8 mouse cellular contexts compared by ENCODE assay signal in genomic region chr12:70974441-70975266, GRCm38 (mm10). TPM values are rescaled to one million over a fixed set of nuclear protein-coding genes. Genes with fewer than 3 reads are reported as not detected.
DNase-seq lines count a peak whose midpoint lies in the region; ATAC-seq and TF ChIP-seq lines count a peak whose summit lies in the region.

Gene Psma3 (plus strand): TSS chr12:70974621.

- H3K27me3 ChIP-seq in MEL (ENCODE audit: control insufficient read depth in 1 of 2, insufficient read depth in 2 of 2, low read length in 2 of 2), result no peaks in the 10 kb centered on the region
- no peaks in the 10 kb centered on the region for H3K27me3 ChIP-seq in cerebellum, adult 2 months (ENCODE audit: control insufficient read depth, insufficient read depth, low read length)
- H3K27me3 ChIP-seq in forebrain, postnatal 0 days (ENCODE audit: insufficient read depth, low read length), result no peaks in the 10 kb centered on the region
- H3K27me3 ChIP-seq in lung, embryonic 15.5 days, result no peaks in the 10 kb centered on the region

- no peak for TF ChIP-seq CTCF in MEL (IDR thresholded peaks at IDR 0.05 in 2 of 3, conservative IDR thresholded peaks at IDR 0.05 in 1 of 3; ENCODE audit: control insufficient read depth in 1 of 3, insufficient read depth in 1 of 3, low read depth in 2 of 3, low read length in 3 of 3, poor library complexity in 1 of 3, severe bottlenecking in 1 of 3)
- no peak for TF ChIP-seq CTCF in cerebellum, adult 2 months (IDR thresholded peaks at IDR 0.05; ENCODE audit: borderline replicate concordance, insufficient read depth, low read depth, low read length)
- TF ChIP-seq CTCF in forebrain, postnatal 0 days (IDR thresholded peaks at IDR 0.05; ENCODE audit: low read depth), result peak; percentile 37

- TF ChIP-seq EP300 in MEL (IDR thresholded peaks at IDR 0.05; ENCODE audit: low read depth in 1 of 2, low read length in 2 of 2), result no peak; a peak in 1 of 4 replicates

- WGBS in cerebellum, adult 2 months, result under 1% methylated on average over 71 of the region's 71 CpGs
- under 1% methylated on average over 71 of the region's 71 CpGs for WGBS in forebrain, postnatal 0 days
- WGBS in lung, embryonic 15.5 days, result under 1% methylated on average over 59 of the region's 71 CpGs

- H3K4me3 ChIP-seq in MEL (ENCODE audit: control insufficient read depth in 1 of 2, insufficient read depth in 1 of 2, low read depth in 2 of 2, low read length in 2 of 2), result peak within 1 kb of the TSS; percentile 96 to 99
- H3K4me3 ChIP-seq in cerebellum, adult 2 months (replicated peaks; ENCODE audit: insufficient read depth, low read depth, low read length), result peak within 1 kb of the TSS; percentile 61
- peak within 1 kb of the TSS; percentile 99 for H3K4me3 ChIP-seq in forebrain, postnatal 0 days (ENCODE audit: low read depth, low read length)
- peak within 1 kb of the TSS; percentile 83 for H3K4me3 ChIP-seq in lung, embryonic 15.5 days

- ATAC-seq in forebrain, postnatal 0 days, result peak; percentile 99
- ATAC-seq in lung, embryonic 15.5 days (ENCODE audit: borderline replicate concordance, extremely low read depth, low FRiP score, low TSS enrichment), result peak; percentile 99

- H3K9me3 ChIP-seq in MEL (replicated peaks; ENCODE audit: insufficient read depth, low read length), result no peaks in the 10 kb centered on the region
- no peaks in the 10 kb centered on the region for H3K9me3 ChIP-seq in forebrain, postnatal 0 days (ENCODE audit: low read length)
- no peaks in the 10 kb centered on the region for H3K9me3 ChIP-seq in lung, embryonic 15.5 days

- H3K9ac ChIP-seq in MEL (ENCODE audit: control insufficient read depth, low read depth, low read length, poor library complexity, severe bottlenecking), result peak within 1 kb of the TSS; percentile 97
- H3K9ac ChIP-seq in forebrain, postnatal 0 days, result peak within 1 kb of the TSS; percentile 99
- peak within 1 kb of the TSS; percentile 84 for H3K9ac ChIP-seq in lung, embryonic 15.5 days

- peaks cover 48% of the 10 kb centered on the region for H3K79me2 ChIP-seq in MEL (ENCODE audit: control insufficient read depth, insufficient read depth, low read length, poor library complexity)

- TF ChIP-seq POLR2A in MEL (IDR thresholded peaks at IDR 0.05; ENCODE audit: control insufficient read depth in 1 of 2, insufficient read depth in 1 of 2, low read depth in 1 of 2, low read length in 2 of 2, poor library complexity in 1 of 2), result peak; percentile 77 to 95
- TF ChIP-seq POLR2A in cerebellum, adult 2 months (IDR thresholded peaks at IDR 0.05; ENCODE audit: borderline replicate concordance, insufficient read depth, low read length), result peak; percentile 87

- H3K36me3 ChIP-seq in MEL (ENCODE audit: control insufficient read depth in 1 of 2, insufficient read depth in 2 of 2, low read length in 2 of 2), result peaks cover 15 to 18% of the 10 kb centered on the region in 2 experiments
- peaks cover 10% of the 10 kb centered on the region for H3K36me3 ChIP-seq in forebrain, postnatal 0 days (ENCODE audit: insufficient read depth)
- H3K36me3 ChIP-seq in lung, embryonic 15.5 days, result peaks cover 13% of the 10 kb centered on the region

- peak; percentile 97 for DNase-seq in MEL (ENCODE audit: low read depth, low spot score)
- peak; percentile 92 to 94 for DNase-seq in cerebellum, adult 2 months
- DNase-seq in forebrain, postnatal 0 days, result peak; percentile 97
- DNase-seq in heart, postnatal 4 days, result peak; percentile 90
- peak; percentile 88 to 90 for DNase-seq in layer of hippocampus, adult 8-10 months (ENCODE audit: low spot score in 2 of 2)
- DNase-seq in ovary, adult 18-20 months (ENCODE audit: low spot score), result peak; percentile 89
- DNase-seq in thymus, postnatal 0 days (ENCODE audit: low spot score), result peak; percentile 97

- peak within 1 kb of the TSS; percentile 80 for H3K27ac ChIP-seq in MEL (ENCODE audit: control insufficient read depth, low read depth, low read length)
- H3K27ac ChIP-seq in cerebellum, adult 2 months (ENCODE audit: insufficient read depth, low read length), result peak within 1 kb of the TSS; percentile 85
- peak within 1 kb of the TSS; percentile 97 for H3K27ac ChIP-seq in forebrain, postnatal 0 days (ENCODE audit: low read depth, low read length)
- peak within 1 kb of the TSS; percentile 97 for H3K27ac ChIP-seq in lung, embryonic 15.5 days

- peak within 1 kb of the TSS; percentile 69 for H3K4me2 ChIP-seq in forebrain, postnatal 0 days (ENCODE audit: low read depth)
- peak within 1 kb of the TSS; percentile 64 for H3K4me2 ChIP-seq in lung, embryonic 15.5 days

- TF ChIP-seq RAD21 in MEL (IDR thresholded peaks at IDR 0.05; ENCODE audit: low read depth, low read length), result no peak

- H3K4me1 ChIP-seq in MEL (ENCODE audit: control insufficient read depth in 1 of 2, insufficient read depth in 2 of 2, low read length in 2 of 2), result peaks cover 0 to 12% of the 10 kb centered on the region in 2 experiments; a peak in 3 of 4 replicates
- H3K4me1 ChIP-seq in cerebellum, adult 2 months (ENCODE audit: control insufficient read depth, insufficient read depth, low read length), result no peaks in the 10 kb centered on the region
- H3K4me1 ChIP-seq in forebrain, postnatal 0 days (ENCODE audit: insufficient read depth), result peaks cover 6% of the 10 kb centered on the region; the same call in 1 of the 2 replicates
- H3K4me1 ChIP-seq in lung, embryonic 15.5 days, result peaks cover 16% of the 10 kb centered on the region

TF ChIP-seq in MEL, 35 proteins besides CTCF, POLR2A, EP300 and RAD21 (continues in another document):
- TF ChIP-seq ZC3H11A (IDR thresholded peaks at IDR 0.05; ENCODE audit: low read depth, low read length) (no peak), TAL1 (IDR thresholded peaks at IDR 0.05; ENCODE audit: low read length) (no peak), SIN3A (IDR thresholded peaks at IDR 0.05; ENCODE audit: low read length) (peak; percentile 77; the same call in 1 of the 2 replicates), ZKSCAN1 (IDR thresholded peaks at IDR 0.05; ENCODE audit: low read depth, low read length) (no peak), NRF1 (IDR thresholded peaks at IDR 0.05; ENCODE audit: insufficient read depth, low read depth, low read length, poor library complexity, severe bottlenecking) (peak; percentile 72), GATA1 (IDR thresholded peaks at IDR 0.05; ENCODE audit: low read depth, low read length) (no peak), MEF2A (IDR thresholded peaks at IDR 0.05; ENCODE audit: extremely low read depth, insufficient replicate concordance, low read depth, low read length, poor library complexity, severe bottlenecking) (no peak), MAX (IDR thresholded peaks at IDR 0.05; ENCODE audit: low read length) (no peak; the same call in none of the 2 replicates), HCFC1 (IDR thresholded peaks at IDR 0.05; ENCODE audit: low read depth, low read length) (peak; percentile 86), TCF12 (IDR thresholded peaks at IDR 0.05; ENCODE audit: low read depth, low read length) (peak; percentile 39; the same call in 1 of the 2 replicates), POLR2AphosphoS2 (IDR thresholded peaks at IDR 0.05; ENCODE audit: low read length) (peak; percentile 69; the same call in 1 of the 2 replicates), CHD1 (IDR thresholded peaks at IDR 0.05; ENCODE audit: low read depth, low read length) (0 out of 2 replicates have a peak, but pooled peaks have one; percentile 80), MAFK (IDR thresholded peaks at IDR 0.05; ENCODE audit: borderline replicate concordance, low read depth, low read length) (no peak), ZNF384 (IDR thresholded peaks at IDR 0.05; ENCODE audit: low read depth, low read length) (peak; percentile 99), ELF1 (IDR thresholded peaks at IDR 0.05; ENCODE audit: low read depth, low read length) (peak; percentile 24; the same call in 1 of the 2 replicates), KAT2A (conservative IDR thresholded peaks at IDR 0.05; ENCODE audit: low read depth, low read length) (no peak; the same call in 1 of the 2 replicates), MYB (IDR thresholded peaks at IDR 0.05; ENCODE audit: low read depth, low read length) (no peak), USF2 (IDR thresholded peaks at IDR 0.05; ENCODE audit: borderline replicate concordance in 1 of 2, insufficient read depth in 1 of 2, low read depth in 1 of 2, low read length in 2 of 2) (no peak), TBP (IDR thresholded peaks at IDR 0.05; ENCODE audit: low read depth, low read length) (peak; percentile 54; the same call in 1 of the 2 replicates), MYC (IDR thresholded peaks at IDR 0.05; ENCODE audit: low read depth, low read length) (peak; percentile 69; the same call in 1 of the 2 replicates), UBTF (IDR thresholded peaks at IDR 0.05; ENCODE audit: borderline replicate concordance, insufficient read depth, low read depth, low read length) (no peak), ETS1 (IDR thresholded peaks at IDR 0.05; ENCODE audit: low read depth, low read length) (no peak), ZMIZ1 (IDR thresholded peaks at IDR 0.05; ENCODE audit: low read depth, low read length) (peak; percentile 78), NELFE (IDR thresholded peaks at IDR 0.05; ENCODE audit: low read depth, low read length) (peak; percentile 82), E2F4 (IDR thresholded peaks at IDR 0.05; ENCODE audit: borderline replicate concordance, low read depth, low read length) (no peak), BHLHE40 (IDR thresholded peaks at IDR 0.05; ENCODE audit: borderline replicate concordance, low read depth, low read length) (no peak), GABPA (IDR thresholded peaks at IDR 0.05; ENCODE audit: low read depth, low read length) (no peak), JUND (IDR thresholded peaks at IDR 0.05; ENCODE audit: low read depth, low read length) (no peak), SMC3 (IDR thresholded peaks at IDR 0.05; ENCODE audit: low read depth, low read length) (no peak), MXI1 (IDR thresholded peaks at IDR 0.05; ENCODE audit: low read depth, low read length) (peak; percentile 57), USF1 (IDR thresholded peaks at IDR 0.05; ENCODE audit: low read depth, low read length) (no peak)

RNA-seq across cellular contexts. Expression of gene Psma3, which starts in this region (rescaled TPM):
- total RNA-seq in MEL (2012; rRNA removed), result 304 and 348 TPM in 2 replicates
- polyA plus RNA-seq in MEL (2012; ENCODE audit: insufficient read depth in 1 of 2, insufficient read length in 2 of 2, low read depth in 1 of 2, low replicate concordance in 2 of 2, missing spikeins in 1 of 2), result 100 to 1,000 TPM in 1 of 2 experiments, not detected in 1; 295 TPM
- 177 and 184 TPM in 2 replicates for polyA plus RNA-seq in cerebellum, adult 2 months (2012; rRNA removed)
- total RNA-seq in forebrain, postnatal 0 days (2014; rRNA removed), result 207 and 225 TPM in 2 replicates
- polyA plus RNA-seq in forebrain, postnatal 0 days (2015; fragmentation: Nextera tagmentation; extraction: Ambion mirVana), result 605 and 698 TPM in 2 replicates
- total RNA-seq in heart, postnatal 4 days (2021), result 100 to 1,000 TPM; 257 to 261 TPM
- 100 to 1,000 TPM; 177 to 217 (median 209) TPM for total RNA-seq in layer of hippocampus, adult 8-10 months (2022)
- 651 and 672 TPM in 2 replicates for polyA plus RNA-seq in lung, embryonic 15.5 days (2015; fragmentation: Nextera tagmentation; extraction: Ambion mirVana)
- polyA plus RNA-seq in thymus, postnatal 0 days (2015; fragmentation: Nextera tagmentation; extraction: Ambion mirVana), result 653 and 686 TPM in 2 replicates

Comparison
In these comparisons a context has a peak if more than half of its experiments do, and no peak if none do; other contexts are left out.
1. Peak in every context shown above with its lines: DNase-seq, ATAC-seq, H3K4me3 ChIP-seq and H3K27ac ChIP-seq.